Mouse (Mus musculus) spleen, adult 2 months (tissue): Measurements from ENCODE around the gene Zbtb12. TPM values are rescaled to one million over a fixed set of nuclear protein-coding genes. Genes with fewer than 3 reads are reported as not detected.

Source experiments
- DNase-seq, 2 experiments: peaks; one replicate each; pipeline versions ENCODE4 v3.0.0 to v3.0.0-alpha.2; 2012 to 2021; ENCODE audit warnings: low spot score in 2 of 2, low read depth in 1 of 2
- H3K27ac ChIP-seq: fragments of 200-500 bp; 2 replicates; pipeline ENCODE4 v1.5.1; 2012; ENCODE audit warnings: low read length, inconsistent platforms; ENCODE audit not compliant: insufficient read depth
- H3K27me3 ChIP-seq: fragments of 200-500 bp; 2 replicates; pipeline ENCODE4 v1.6.1; 2012; ENCODE audit warnings: mild to moderate bottlenecking, moderate library complexity, low read length, inconsistent platforms; ENCODE audit not compliant: control insufficient read depth, insufficient read depth
- H3K36me3 ChIP-seq: fragments of 200-500 bp; 2 replicates; pipeline ENCODE4 v1.6.1; 2012; ENCODE audit warnings: mild to moderate bottlenecking, low read length, inconsistent platforms; ENCODE audit not compliant: control insufficient read depth, insufficient read depth
- H3K4me1 ChIP-seq: fragments of 200-500 bp; 2 replicates; pipeline ENCODE4 v1.6.1; 2011; ENCODE audit warnings: inconsistent platforms; ENCODE audit not compliant: control insufficient read depth, insufficient read depth, insufficient read length
- H3K4me3 ChIP-seq: fragments of 200-500 bp; 2 replicates; pipeline ENCODE4 v1.5.1; 2011; ENCODE audit warnings: mild to moderate bottlenecking, inconsistent platforms; ENCODE audit not compliant: insufficient read depth, insufficient read length; ENCODE audit errors: extremely low read depth
- CTCF ChIP-seq: fragments of 200-500 bp; IDR thresholded peaks from 2 replicates; pipeline ENCODE4 v1.5.1; 2011; ENCODE audit warnings: mild to moderate bottlenecking, inconsistent platforms; ENCODE audit not compliant: insufficient read depth, insufficient read length, insufficient replicate concordance; ENCODE audit errors: extremely low read depth
- POLR2A ChIP-seq: fragments of 200-500 bp; IDR thresholded peaks from 2 replicates; pipeline ENCODE4 v1.6.1; 2011; ENCODE audit warnings: low read depth, low read length, inconsistent platforms
- WGBS: fragments of 180-500 bp; shearing (Covaris S2); methylation state at CpG from one replicate; pipeline ENCODE4 v1.1.7; 2018; 5-methylcytosine and 5-hydroxymethylcytosine counted together
- polyA plus RNA-seq: library from polyadenylated mRNA; depleted of rRNA; stranded (reverse); fragments of >200 nt; gene quantifications from 2 replicates; pipeline ENCODE4 v1.2.3, GENCODE M21; 2012

Gene Zbtb12
- polyA plus RNA-seq, 1 experiment, result 12.0 TPM

DNA sequence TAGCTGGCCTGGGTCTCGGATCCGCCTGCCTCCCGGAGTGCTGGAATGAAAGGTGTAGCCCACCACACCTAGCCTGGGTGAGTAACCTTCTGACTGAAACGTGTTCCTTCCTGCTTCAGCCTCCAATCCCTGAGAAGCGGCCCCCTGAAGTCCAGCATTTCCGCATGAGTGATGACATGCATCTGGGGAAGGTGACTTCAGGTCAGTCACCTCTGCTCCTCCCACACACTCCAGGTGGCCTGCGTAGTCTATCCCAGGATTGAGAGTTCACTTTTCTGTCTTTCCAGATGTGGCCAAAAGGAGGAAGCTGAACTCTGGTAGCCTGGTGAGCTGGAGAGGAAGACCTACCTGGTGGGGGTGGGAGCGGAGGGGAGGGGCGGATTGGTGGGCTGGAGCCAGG, 23.6 kb downstream of the Zbtb12 start:
- no peaks in the 10 kb centered on the region for H3K4me1 ChIP-seq
- TF ChIP-seq CTCF (no peak), POLR2A (no peak)
- peaks cover 40% of the 10 kb centered on the region for H3K36me3 ChIP-seq
- WGBS, result 90% methylated on average over 9 of the region's 9 CpGs
- H3K27ac ChIP-seq, result no peak overlapping the region
- H3K4me3 ChIP-seq, result no peak overlapping the region
- DNase-seq, result no peak
- H3K27me3 ChIP-seq, result no peaks in the 10 kb centered on the region

DNA sequence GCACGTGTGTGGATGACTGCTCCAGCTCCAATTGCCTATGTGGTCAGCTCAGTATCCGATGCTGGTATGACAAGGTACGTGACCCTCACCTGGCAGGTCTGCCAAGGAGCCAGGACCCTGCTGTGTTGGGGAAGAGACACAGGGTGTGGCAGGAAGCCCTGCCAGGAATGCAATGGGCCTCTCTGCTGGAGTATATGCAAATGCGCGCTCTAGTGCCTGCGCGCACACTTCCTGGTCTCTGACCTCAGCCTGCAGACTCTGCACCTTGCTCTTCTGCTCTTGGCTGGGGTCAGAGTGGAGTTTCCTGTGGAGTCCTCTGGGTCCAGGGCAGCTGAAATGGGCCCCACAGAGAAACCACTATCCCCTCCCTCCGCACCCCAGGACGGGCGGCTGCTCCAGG, 31.7 kb downstream of the Zbtb12 start:
- Histone ChIP-seq H3K27ac (0 out of 2 replicates have a peak overlapping the region, but pooled peaks have one; percentile 6), H3K27me3 (no peaks in the 10 kb centered on the region), H3K4me1 (peaks cover 3% of the 10 kb centered on the region; the same call in 1 of the 2 replicates), H3K4me3 (no peak overlapping the region), H3K36me3 (peaks cover 51% of the 10 kb centered on the region)
- TF ChIP-seq POLR2A (no peak), CTCF (no peak)
- WGBS, result 73% methylated on average over 10 of the region's 10 CpGs
- DNase-seq, result no peak

DNA sequence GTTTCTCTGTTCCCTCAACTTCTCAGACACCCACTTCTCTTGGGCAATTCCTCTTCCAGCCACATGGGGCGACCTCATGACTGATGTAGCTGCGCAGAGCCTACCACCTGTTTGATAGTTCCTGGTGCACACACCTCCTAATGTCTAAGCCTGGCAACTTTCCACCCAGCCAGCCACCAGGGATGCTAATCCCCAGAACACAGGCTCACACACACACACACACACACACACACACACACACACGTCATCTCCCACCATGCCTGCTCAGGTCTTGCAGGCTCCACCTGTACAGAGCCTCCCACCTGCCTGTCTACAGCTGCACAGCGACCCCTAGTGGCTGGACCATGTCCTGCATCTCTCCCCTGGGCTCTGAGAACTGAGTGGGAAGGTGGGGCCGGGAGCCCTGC, 32.7 kb downstream of the Zbtb12 start:
- H3K4me1 ChIP-seq, result peaks cover 3% of the 10 kb centered on the region; the same call in 1 of the 2 replicates
- TF ChIP-seq POLR2A, result no peak
- peak; percentile 98 for TF ChIP-seq CTCF
- peak; percentile 74 to 81 for DNase-seq
- 48% methylated on average over 5 of the region's 5 CpGs for WGBS
- H3K36me3 ChIP-seq, result peaks cover 42% of the 10 kb centered on the region
- H3K4me3 ChIP-seq, result no peak overlapping the region
- H3K27me3 ChIP-seq, result no peaks in the 10 kb centered on the region
- no peak overlapping the region for H3K27ac ChIP-seq

DNA sequence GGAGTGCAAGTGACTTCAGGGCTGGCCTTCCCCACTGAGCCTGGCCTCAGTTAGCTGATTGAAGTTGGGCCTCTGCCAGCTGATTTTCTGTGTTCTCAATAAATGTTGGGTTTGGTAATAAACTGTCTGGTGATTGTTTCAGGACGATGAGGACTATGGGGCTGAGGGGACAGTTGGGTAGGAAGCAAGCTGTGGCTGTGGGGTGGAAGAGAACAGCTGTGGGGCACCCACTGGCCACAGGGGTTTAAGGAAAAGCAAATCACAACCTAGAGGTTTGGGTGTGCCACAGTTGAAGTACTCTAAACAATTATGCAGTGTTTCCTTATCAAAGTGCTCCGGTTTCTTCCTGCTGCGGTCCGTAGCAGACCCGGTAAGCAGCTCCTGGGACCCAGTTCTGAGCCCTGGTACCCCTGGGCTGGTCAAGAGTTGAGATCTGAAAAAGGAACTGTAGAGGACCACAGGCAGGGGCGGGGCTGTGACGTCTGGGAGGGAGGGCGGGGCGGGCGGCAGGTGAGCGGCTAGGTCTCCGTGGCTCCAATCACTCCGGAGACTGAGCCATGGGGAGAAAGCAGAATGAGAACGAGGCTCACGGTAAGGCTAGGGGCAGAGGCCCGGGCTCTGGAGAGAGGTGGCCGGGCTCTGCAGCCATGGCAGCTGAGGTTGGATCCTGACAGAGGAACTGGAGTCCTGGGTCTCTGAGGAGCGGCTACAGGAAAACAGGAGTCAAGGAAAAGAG, 34.8 kb downstream of the Zbtb12 start, which contains the start of gene Slc44a4:
Gene Slc44a4, plus strand, starts transcription at position 537 of the 736 bp plus-strand sequence.
- no peak within 1 kb of the TSS for H3K27ac ChIP-seq
- no peaks in the 10 kb centered on the region for H3K27me3 ChIP-seq
- H3K4me1 ChIP-seq, result peaks cover 3% of the 10 kb centered on the region; the same call in 1 of the 2 replicates
- H3K4me3 ChIP-seq, result no peak within 1 kb of the TSS
- no peak for DNase-seq
- TF ChIP-seq POLR2A (no peak), CTCF (no peak)
- 71% methylated on average over 18 of the region's 18 CpGs for WGBS
- peaks cover 22% of the 10 kb centered on the region for H3K36me3 ChIP-seq

DNA sequence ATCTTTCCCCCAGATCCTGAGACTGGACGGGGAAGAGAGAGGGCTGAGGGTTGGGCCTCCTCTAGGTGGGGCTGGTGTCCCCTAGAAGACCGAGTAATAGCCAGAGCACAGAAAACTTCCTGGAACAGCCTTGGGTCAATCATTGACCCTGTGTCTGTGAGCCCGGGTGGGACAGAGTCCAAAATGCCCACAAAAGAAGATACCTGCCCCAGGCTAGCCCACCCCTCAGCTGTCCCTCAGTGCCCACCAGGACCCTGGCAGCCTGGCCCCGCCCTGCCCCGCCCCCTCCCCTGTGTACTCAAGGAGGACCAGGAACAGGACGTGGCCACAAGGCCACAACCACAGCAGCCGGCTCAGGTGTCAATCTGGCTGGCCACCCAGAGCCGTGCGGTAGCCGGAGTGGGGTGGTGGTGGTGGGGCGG, 36.1 kb downstream of the Zbtb12 start:
- no peak for TF ChIP-seq POLR2A
- 0 out of 2 replicates have a peak, but pooled peaks have one; percentile 4 for TF ChIP-seq CTCF
- Histone ChIP-seq H3K36me3 (peaks cover 15% of the 10 kb centered on the region), H3K4me1 (peaks cover 3% of the 10 kb centered on the region; the same call in 1 of the 2 replicates), H3K27me3 (no peaks in the 10 kb centered on the region), H3K27ac (no peak overlapping the region), H3K4me3 (no peak overlapping the region)
- WGBS, result 21% methylated on average over 11 of the region's 11 CpGs
- DNase-seq, result no peak

DNA sequence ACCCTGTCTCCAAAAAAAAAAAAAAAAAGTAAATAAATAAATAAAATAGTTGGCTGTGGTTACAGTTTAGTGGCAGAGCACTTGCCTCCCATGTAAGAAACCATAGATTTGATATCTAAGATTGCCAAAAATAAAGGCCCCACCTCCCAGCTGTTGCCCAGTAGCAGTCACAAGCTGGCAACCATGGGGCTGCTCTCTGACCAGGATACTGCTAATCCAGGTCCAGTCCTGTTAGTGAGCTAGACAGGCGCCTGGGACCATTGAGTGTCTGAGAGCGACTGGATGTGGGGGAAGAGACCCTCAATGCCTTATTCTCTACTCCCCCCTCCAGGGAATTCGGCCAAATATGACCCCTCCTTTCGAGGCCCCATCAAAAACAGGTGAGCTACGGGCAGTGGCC, 37.0 kb downstream of the Zbtb12 start:
- 83% methylated on average over 5 of the region's 5 CpGs for WGBS
- H3K36me3 ChIP-seq, result peaks cover 6% of the 10 kb centered on the region
- no peak overlapping the region for H3K4me3 ChIP-seq
- H3K27me3 ChIP-seq, result no peaks in the 10 kb centered on the region
- TF ChIP-seq POLR2A, result no peak
- TF ChIP-seq CTCF, result no peak
- DNase-seq, result no peak
- H3K4me1 ChIP-seq, result peaks cover 3% of the 10 kb centered on the region; the same call in 1 of the 2 replicates
- no peak overlapping the region for H3K27ac ChIP-seq

DNA sequence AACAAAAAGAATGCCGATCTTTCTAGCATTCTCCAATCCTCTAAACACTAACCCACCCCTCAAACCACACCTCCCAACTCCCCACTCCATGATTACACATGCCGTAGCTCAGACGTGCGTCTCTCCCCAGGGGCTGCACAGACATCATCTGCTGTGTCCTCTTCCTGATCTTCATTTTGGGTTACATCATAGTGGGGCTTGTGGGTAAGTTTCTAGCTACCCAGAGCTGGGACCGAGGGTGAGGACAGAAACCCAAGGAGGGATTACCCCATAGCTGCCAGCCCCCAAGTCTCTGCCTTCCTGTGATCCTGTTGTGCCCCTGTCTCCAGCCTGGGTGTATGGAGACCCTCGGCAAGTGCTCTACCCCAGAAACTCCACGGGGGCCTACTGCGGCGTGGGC, 37.9 kb downstream of the Zbtb12 start:
- DNase-seq, result no peak
- Histone ChIP-seq H3K27ac (no peak overlapping the region), H3K27me3 (no peaks in the 10 kb centered on the region), H3K4me3 (no peak overlapping the region), H3K4me1 (peaks cover 3% of the 10 kb centered on the region; the same call in 1 of the 2 replicates), H3K36me3 (peaks cover 5% of the 10 kb centered on the region)
- no peak for TF ChIP-seq POLR2A
- TF ChIP-seq CTCF, result no peak
- 79% methylated on average over 9 of the region's 9 CpGs for WGBS
